Mouse (Mus musculus) mammary gland, adult 2 months (tissue): ENCODE measurements around the gene Olfr1344. TPM values are rescaled to one million over a fixed set of nuclear protein-coding genes. Genes with fewer than 3 reads are reported as not detected.

ENCODE experiments used
- polyA plus RNA-seq: library from polyadenylated mRNA; depleted of rRNA; stranded (reverse); fragments of >200 nt; gene quantifications from 2 replicates; pipeline ENCODE4 v1.2.3, GENCODE M21; 2012; ENCODE audit warnings: low replicate concordance; rRNA removed

Gene Olfr1344
- polyA plus RNA-seq = 0.67 TPM in 1 of 2 replicates, not detected in the other

DNA sequence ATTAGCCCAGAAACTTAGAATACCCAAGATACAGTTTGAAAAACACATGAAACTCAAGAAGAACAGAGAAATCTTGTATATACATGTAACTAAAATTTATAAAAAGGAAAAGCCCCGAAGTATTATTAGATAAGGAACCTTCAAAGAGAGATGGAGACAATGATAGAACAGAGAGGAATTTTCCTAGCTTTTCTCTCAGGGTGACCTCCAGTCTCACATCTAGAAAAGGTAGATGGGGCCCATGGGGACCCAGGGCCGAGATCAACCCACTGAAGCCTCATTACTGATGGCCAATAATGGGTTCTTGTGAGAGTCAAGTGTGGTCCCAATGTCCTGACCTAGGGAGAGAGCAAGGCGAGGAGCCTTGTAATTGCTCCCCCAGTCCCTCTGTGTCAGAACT is at the start of gene Olfr1344:
Gene Olfr1344, plus strand, starts transcription at position 301 of the 400 bp plus-strand sequence.

DNA sequence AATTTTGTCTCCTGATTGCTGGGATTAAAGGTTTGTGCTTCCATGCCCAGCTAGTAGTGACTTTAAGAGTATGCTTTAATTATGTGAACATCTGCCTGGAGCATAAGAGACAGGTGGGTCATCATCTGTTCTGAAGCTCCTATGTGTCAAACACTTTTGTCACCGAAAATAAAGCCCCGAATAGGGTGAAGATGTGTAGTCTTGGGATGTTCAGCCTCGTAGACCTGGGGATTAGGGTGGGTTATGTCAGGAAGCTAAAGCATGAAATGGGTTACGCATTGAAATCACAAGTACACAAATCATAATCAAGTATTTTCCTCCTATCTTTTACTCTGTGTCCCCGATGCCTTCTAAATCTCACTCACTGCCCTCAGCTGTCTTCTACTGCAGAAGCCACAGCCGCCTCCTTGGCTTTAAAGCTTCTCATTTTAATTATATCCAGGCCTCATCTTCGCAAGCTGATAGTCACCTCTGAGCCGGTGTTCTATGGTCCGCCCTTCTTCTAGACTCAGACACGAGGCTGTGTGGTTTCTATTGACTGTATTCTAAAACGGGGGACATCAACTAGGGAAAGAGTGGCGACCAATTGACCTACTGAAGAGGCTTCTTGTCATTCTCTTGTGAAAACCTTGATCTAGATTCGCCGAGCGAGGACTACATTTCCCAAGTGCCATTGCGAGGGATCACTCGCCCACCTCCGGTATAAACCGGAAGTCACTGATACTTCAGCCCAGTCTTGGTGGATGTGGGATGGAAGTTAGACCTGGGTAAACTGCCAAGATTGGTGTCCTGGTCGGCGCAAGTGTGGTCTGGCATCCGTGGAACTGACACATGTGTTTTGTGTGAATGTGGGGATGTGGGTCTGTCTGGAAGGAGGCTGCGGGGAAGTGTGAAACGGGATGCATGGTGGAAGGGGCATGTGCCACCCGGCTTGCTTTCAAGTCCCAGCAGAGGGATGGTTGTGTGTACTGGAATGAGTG is 40.2 kb upstream of the Olfr1344 start, which contains the start of gene Smim17:
Gene Smim17, plus strand, starts transcription at position 720 of the 980 bp plus-strand sequence.

DNA sequence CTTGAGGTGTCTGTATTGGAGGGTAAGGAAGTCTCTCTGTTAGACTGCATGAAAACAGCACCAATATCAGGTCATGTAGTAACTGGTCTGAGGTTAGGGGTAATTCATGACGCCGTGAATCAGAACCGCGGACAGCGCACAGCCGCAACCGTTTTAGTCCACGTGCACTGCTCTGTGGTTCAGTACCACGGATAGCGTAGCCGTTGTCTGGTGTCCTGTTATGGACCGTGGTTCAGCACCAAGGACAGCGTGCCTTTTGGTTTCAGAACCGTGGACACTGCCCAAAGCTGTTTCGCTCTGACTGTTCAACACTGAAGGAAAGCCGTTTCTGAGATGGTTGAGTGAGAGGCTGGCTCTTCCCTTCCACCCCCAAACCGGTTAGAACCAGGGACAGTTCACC is 28.4 kb upstream of the Olfr1344 start, which contains the start of gene Gm20715:
Gene Gm20715, plus strand, starts transcription at position 235 of the 400 bp plus-strand sequence.

DNA sequence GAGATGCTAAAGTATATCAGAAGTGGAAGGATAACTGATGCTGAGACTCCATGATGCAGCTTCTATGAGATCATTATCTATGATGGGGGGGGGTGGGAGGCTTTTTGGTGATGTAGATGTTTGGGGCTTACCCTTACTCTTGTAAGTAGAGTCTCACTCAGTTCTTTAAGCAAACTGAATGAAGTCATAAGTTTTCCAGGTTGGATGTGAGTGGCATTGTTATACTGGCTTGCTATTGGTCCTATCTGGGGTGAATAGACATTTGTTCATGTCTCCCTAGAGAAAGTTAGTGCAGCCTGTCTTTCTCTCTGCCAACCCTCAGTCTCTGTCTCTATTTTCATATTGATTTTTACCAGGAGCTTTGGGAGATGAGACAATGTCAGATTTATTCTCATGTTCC is 17.4 kb downstream of the Olfr1344 start, which contains the start of gene Olfr1336:
Gene Olfr1336, plus strand, starts transcription at position 301 of the 400 bp plus-strand sequence.

DNA sequence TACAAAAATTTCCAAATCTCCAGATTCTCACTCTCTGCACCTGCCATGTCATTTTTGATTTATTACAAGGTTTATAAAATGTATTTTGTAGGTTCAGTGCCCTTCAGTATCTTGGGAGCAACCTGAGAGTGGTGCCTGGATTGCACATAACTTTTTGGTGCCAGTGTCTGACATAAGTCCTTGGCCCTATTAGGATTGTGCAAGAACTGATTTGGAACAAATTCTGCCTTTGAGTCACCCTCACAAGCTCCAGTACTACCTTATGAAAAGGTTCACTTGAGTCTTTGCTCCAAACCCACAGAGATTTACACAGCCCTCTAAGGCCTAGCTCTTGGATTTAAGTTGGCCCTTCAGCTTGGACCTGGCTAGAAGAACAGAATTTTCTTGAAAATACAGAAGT is 28.5 kb downstream of the Olfr1344 start, which contains the start of gene Olfr1346:
Gene Olfr1346, plus strand, starts transcription at position 151 of the 400 bp plus-strand sequence.

DNA sequence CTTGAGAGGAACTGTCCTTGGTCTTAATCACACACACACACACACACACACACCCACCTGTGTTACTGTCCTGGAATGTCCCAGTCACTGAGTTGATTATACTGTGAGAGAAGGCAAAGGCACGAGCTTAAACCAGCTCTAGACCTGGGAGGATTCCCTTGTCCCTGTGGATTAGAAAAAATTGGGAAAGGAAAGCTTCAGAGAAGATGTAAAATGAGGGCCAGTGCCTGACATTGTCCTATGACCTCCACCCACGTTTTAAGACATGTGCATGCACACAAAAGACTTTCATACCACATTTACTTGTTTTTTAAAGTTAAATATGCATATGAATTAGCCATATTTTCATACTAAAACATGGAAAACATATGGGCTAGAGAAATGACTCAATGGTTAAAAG is 48.4 kb downstream of the Olfr1344 start, which contains the start of gene Olfr5:
Gene Olfr5, minus strand, starts transcription at position 101 of the 400 bp plus-strand sequence.

Other genes with a start within 250 kb of the Olfr1344 start
- gene Galp, start 241.6 kb upstream of the Olfr1344 start, polyA plus RNA-seq = not detected in 2 replicates
- not detected in 2 replicates for gene Zscan5b, start 216.4 kb upstream of the Olfr1344 start, polyA plus RNA-seq
- gene Epp13, start 186.0 kb upstream of the Olfr1344 start, polyA plus RNA-seq = not detected in 2 replicates
- 0.70 and 1.7 TPM in 2 replicates for gene Zfp667, start 152.1 kb upstream of the Olfr1344 start, polyA plus RNA-seq
- gene Zfp583, start 107.4 kb upstream of the Olfr1344 start, polyA plus RNA-seq = 0.47 and 0.98 TPM in 2 replicates
- gene Gm3854, start 94.9 kb upstream of the Olfr1344 start, polyA plus RNA-seq = 0.10 TPM in 1 of 2 replicates, not detected in the other
- 0.35 and 1.9 TPM in 2 replicates for gene Zfp78, start 75.4 kb upstream of the Olfr1344 start, polyA plus RNA-seq
- 2.7 and 4.7 TPM in 2 replicates for gene Zfp28, start 55.4 kb upstream of the Olfr1344 start, polyA plus RNA-seq
- gene Smim17, start 40.0 kb upstream of the Olfr1344 start, polyA plus RNA-seq = not detected in 2 replicates
- 0.03 TPM in 1 of 2 replicates, not detected in the other for gene Gm20715, start 28.4 kb upstream of the Olfr1344 start, polyA plus RNA-seq
- not detected in 2 replicates for gene Olfr1336, start 17.5 kb downstream of the Olfr1344 start, polyA plus RNA-seq
- not detected in 2 replicates for gene Olfr1346, start 28.4 kb downstream of the Olfr1344 start, polyA plus RNA-seq
- gene Olfr5, start 48.3 kb downstream of the Olfr1344 start, polyA plus RNA-seq = not detected in 2 replicates
- gene Olfr1347, start 61.1 kb downstream of the Olfr1344 start, polyA plus RNA-seq = not detected in 2 replicates
- not detected in 2 replicates for gene Olfr1348, start 70.1 kb downstream of the Olfr1344 start, polyA plus RNA-seq
- not detected in 2 replicates for gene Olfr1349, start 84.3 kb downstream of the Olfr1344 start, polyA plus RNA-seq
- gene Olfr1350, start 126.2 kb downstream of the Olfr1344 start, polyA plus RNA-seq = not detected in 2 replicates